Mouse (Mus musculus) lung, embryonic 16.5 days (tissue): ENCODE measurements around the gene Eppin. TPM values are rescaled to one million over a fixed set of nuclear protein-coding genes. Genes with fewer than 3 reads are reported as not detected.

ENCODE experiments used
- ATAC-seq: fragments of 200-750 bp; cut with Nextera tagmentation; 2 replicates; pipeline ENCODE4 v1.8.0; 2017; ENCODE audit warnings: low read depth, mild to moderate bottlenecking, moderate library complexity
- H3K27ac ChIP-seq: fragments of 300-500 bp; sonication (generic); 2 replicates; pipeline ENCODE4 v1.5.1; 2014; ENCODE audit warnings: mild to moderate bottlenecking, control low read depth, low read length
- H3K27me3 ChIP-seq: fragments of 300-500 bp; sonication (generic); 2 replicates; pipeline ENCODE4 v1.6.1; 2014; ENCODE audit warnings: low read depth, low read length, mixed read lengths; ENCODE audit not compliant: control insufficient read depth, insufficient read depth
- H3K36me3 ChIP-seq: fragments of 300-500 bp; sonication (generic); 2 replicates; pipeline ENCODE4 v1.6.1; 2014; ENCODE audit warnings: low read length; ENCODE audit not compliant: control insufficient read depth, insufficient read depth
- H3K4me1 ChIP-seq: fragments of 300-500 bp; sonication (generic); replicated peaks from 2 replicates; pipeline ENCODE4 v1.6.1; 2014; ENCODE audit warnings: low read length, mixed read lengths; ENCODE audit not compliant: control insufficient read depth, insufficient read depth
- H3K4me2 ChIP-seq: fragments of 300-500 bp; sonication (generic); 2 replicates; pipeline ENCODE4 v1.6.1; 2014; ENCODE audit warnings: low read depth, low read length, control low read depth
- H3K4me3 ChIP-seq: fragments of 300-500 bp; sonication (generic); 2 replicates; pipeline ENCODE4 v1.5.1; 2014; ENCODE audit warnings: mild to moderate bottlenecking, low read length, control low read depth
- H3K9ac ChIP-seq: fragments of 300-500 bp; sonication (generic); 2 replicates; pipeline ENCODE4 v1.6.1; 2014; ENCODE audit warnings: low read length, control low read depth
- H3K9me3 ChIP-seq: fragments of 300-500 bp; sonication (generic); 2 replicates; pipeline ENCODE4 v1.6.1; 2016; ENCODE audit warnings: low read length; ENCODE audit not compliant: control insufficient read depth
- WGBS: fragments of 180-500 bp; shearing (Covaris S2); extraction: QIAGEN DNeasy Blood & Tissue Kit; methylation state at CpG from one replicate; pipeline ENCODE4 v1.1.7; 2014; 5-methylcytosine and 5-hydroxymethylcytosine counted together
- polyA plus RNA-seq: library from polyadenylated mRNA; unstranded; fragments of >200 nt; fragmentation: Nextera tagmentation; extraction: Ambion mirVana; gene quantifications from 2 replicates; pipeline ENCODE4 v1.2.1, GENCODE M21; 2015

Gene Eppin
- polyA plus RNA-seq, 1 experiment from 2014 or later: not detected

- H3K27ac ChIP-seq: no peak overlapping the region
- H3K36me3 ChIP-seq: peaks cover 9% of the 10 kb centered on the region; the same call in 1 of the 2 replicates
- peak overlapping the region; percentile 72 for H3K9ac ChIP-seq
- peak overlapping the region; percentile 75 for H3K4me2 ChIP-seq
- peaks cover 8% of the 10 kb centered on the region for H3K4me1 ChIP-seq
- WGBS: 65% methylated on average over 5 of the region's 5 CpGs
- peak overlapping the region; percentile 54 for H3K4me3 ChIP-seq
- no peaks in the 10 kb centered on the region; the same call in 1 of the 2 replicates for H3K27me3 ChIP-seq
- H3K9me3 ChIP-seq: no peaks in the 10 kb centered on the region
- ATAC-seq: no peak
Observed at GRCm38 (mm10) chr2:164564346-164564745, 29.0 kb downstream of the Eppin start.

- WGBS: under 1% methylated on average over 29 of the region's 32 CpGs
- H3K4me3 ChIP-seq: peak overlapping the region; percentile 54
- H3K27me3 ChIP-seq: no peaks in the 10 kb centered on the region; the same call in 1 of the 2 replicates
- ATAC-seq: peak; percentile 62
- H3K9me3 ChIP-seq: no peaks in the 10 kb centered on the region
- peak overlapping the region; percentile 72 for H3K9ac ChIP-seq
- peaks cover 8% of the 10 kb centered on the region for H3K4me1 ChIP-seq
- H3K27ac ChIP-seq: peak overlapping the region; percentile 74
- peaks cover 9% of the 10 kb centered on the region; the same call in 1 of the 2 replicates for H3K36me3 ChIP-seq
- peak overlapping the region; percentile 75 for H3K4me2 ChIP-seq
Observed at GRCm38 (mm10) chr2:164563339-164564038, 29.9 kb downstream of the Eppin start.

GRCm38 (mm10) chr2:164562391-164563188 lies 30.8 kb downstream of the Eppin start, which contains the start of gene Wfdc2:
Gene Wfdc2, plus strand, starts transcription at chr2:164562413.
- Histone ChIP-seq H3K4me1 (peaks cover 15% of the 10 kb centered on the region), H3K9ac (peak within 1 kb of the TSS; percentile 72), H3K36me3 (peaks cover 6% of the 10 kb centered on the region; the same call in 1 of the 2 replicates), H3K27me3 (no peaks in the 10 kb centered on the region; the same call in 1 of the 2 replicates), H3K4me2 (peak within 1 kb of the TSS; percentile 75), H3K9me3 (no peaks in the 10 kb centered on the region), H3K4me3 (peak within 1 kb of the TSS; percentile 54), H3K27ac (peak within 1 kb of the TSS; percentile 74)
- 2% methylated on average over 20 of the region's 24 CpGs for WGBS
- peak; percentile 58 for ATAC-seq

GRCm38 (mm10) chr2:164560106-164560505 lies 33.3 kb downstream of the Eppin start:
- WGBS: 79% methylated on average over 8 of the region's 8 CpGs
- H3K27ac ChIP-seq: no peak overlapping the region
- peaks cover 18% of the 10 kb centered on the region for H3K4me1 ChIP-seq
- ATAC-seq: no peak
- no peaks in the 10 kb centered on the region; the same call in 1 of the 2 replicates for H3K27me3 ChIP-seq
- no peaks in the 10 kb centered on the region for H3K9me3 ChIP-seq
- no peak overlapping the region for H3K4me3 ChIP-seq
- H3K9ac ChIP-seq: no peak overlapping the region
- no peaks in the 10 kb centered on the region for H3K36me3 ChIP-seq
- H3K4me2 ChIP-seq: no peak overlapping the region

GRCm38 (mm10) chr2:164558991-164559645 lies 34.3 kb downstream of the Eppin start:
- Histone ChIP-seq H3K9me3 (no peaks in the 10 kb centered on the region), H3K36me3 (no peaks in the 10 kb centered on the region), H3K4me1 (peaks cover 15% of the 10 kb centered on the region), H3K4me3 (no peak overlapping the region), H3K27me3 (no peaks in the 10 kb centered on the region; the same call in 1 of the 2 replicates), H3K4me2 (no peak overlapping the region; the same call in 1 of the 2 replicates), H3K27ac (peak overlapping the region; percentile 71), H3K9ac (peak overlapping the region; percentile 6; the same call in 1 of the 2 replicates)
- ATAC-seq: peak; percentile 58
- WGBS: 32% methylated on average over 16 of the region's 16 CpGs

GRCm38 (mm10) chr2:164558426-164558825 lies 35.0 kb downstream of the Eppin start:
- Histone ChIP-seq H3K9me3 (no peaks in the 10 kb centered on the region), H3K9ac (no peak overlapping the region), H3K4me1 (peaks cover 12% of the 10 kb centered on the region), H3K36me3 (no peaks in the 10 kb centered on the region), H3K4me2 (no peak overlapping the region), H3K27ac (peak overlapping the region; percentile 71), H3K4me3 (no peak overlapping the region), H3K27me3 (no peaks in the 10 kb centered on the region; the same call in 1 of the 2 replicates)
- ATAC-seq: no peak
- WGBS: 45% methylated on average over 8 of the region's 8 CpGs

- WGBS: 55% methylated on average over 9 of the region's 9 CpGs
- Histone ChIP-seq H3K27ac (no peak overlapping the region), H3K27me3 (no peaks in the 10 kb centered on the region; the same call in 1 of the 2 replicates), H3K36me3 (no peaks in the 10 kb centered on the region), H3K4me1 (peaks cover 12% of the 10 kb centered on the region; the same call in 1 of the 2 replicates), H3K4me3 (no peak overlapping the region), H3K9me3 (no peaks in the 10 kb centered on the region), H3K4me2 (no peak overlapping the region), H3K9ac (no peak overlapping the region)
- ATAC-seq: no peak
Observed at GRCm38 (mm10) chr2:164551502-164551901, 41.9 kb downstream of the Eppin start.

- Histone ChIP-seq H3K27me3 (no peaks in the 10 kb centered on the region; the same call in 1 of the 2 replicates), H3K36me3 (no peaks in the 10 kb centered on the region), H3K4me1 (peaks cover 12% of the 10 kb centered on the region; the same call in 1 of the 2 replicates), H3K4me2 (no peak overlapping the region), H3K4me3 (no peak overlapping the region), H3K27ac (no peak overlapping the region), H3K9ac (no peak overlapping the region), H3K9me3 (no peaks in the 10 kb centered on the region)
- no peak for ATAC-seq
- 63% methylated on average over 2 of the region's 2 CpGs for WGBS
Observed at GRCm38 (mm10) chr2:164550895-164551269, 42.5 kb downstream of the Eppin start.
